Mouse (Mus musculus) hindbrain, embryonic 10.5 days (tissue): Measurements from ENCODE around the gene Pop7. TPM values are rescaled to one million over a fixed set of nuclear protein-coding genes. Genes with fewer than 3 reads are reported as not detected.
A peak's percentile ranks its signal among the peaks of the same experiment; 100 is the strongest.

ENCODE experiments used
- DNase-seq: peaks from one replicate; pipeline ENCODE4 v3.0.0-alpha.2; 2017; ENCODE audit warnings: low spot score
- H3K27ac ChIP-seq: fragments of 300-500 bp; sonication (generic); 2 replicates; pipeline ENCODE4 v1.5.1; 2016; ENCODE audit warnings: mild to moderate bottlenecking, moderate library complexity
- H3K27me3 ChIP-seq: fragments of 300-500 bp; sonication (generic); 2 replicates; pipeline ENCODE4 v1.6.1; 2016; ENCODE audit warnings: mild to moderate bottlenecking; ENCODE audit not compliant: poor library complexity, insufficient read depth, severe bottlenecking
- H3K36me3 ChIP-seq: fragments of 300-500 bp; sonication (generic); 2 replicates; pipeline ENCODE4 v1.6.1; 2016; ENCODE audit warnings: mild to moderate bottlenecking, moderate library complexity
- H3K4me1 ChIP-seq: fragments of 300-500 bp; sonication (generic); replicated peaks from 2 replicates; pipeline ENCODE4 v1.6.1; 2016; ENCODE audit warnings: mild to moderate bottlenecking
- H3K4me3 ChIP-seq: fragments of 300-500 bp; sonication (generic); 2 replicates; pipeline ENCODE4 v1.5.1; 2016; ENCODE audit warnings: mild to moderate bottlenecking, moderate library complexity
- H3K9me3 ChIP-seq: fragments of 300-500 bp; sonication (generic); 2 replicates; pipeline ENCODE4 v1.6.1; 2016; ENCODE audit warnings: mild to moderate bottlenecking, moderate library complexity
- WGBS: fragments of 180-500 bp; shearing (Covaris S2); methylation state at CpG from one replicate; pipeline ENCODE4 v1.1.7; 2016; 5-methylcytosine and 5-hydroxymethylcytosine counted together
- polyA plus RNA-seq: library from polyadenylated mRNA; unstranded; fragments of >200 nt; fragmentation: Nextera tagmentation; extraction: Ambion mirVana; gene quantifications from 2 replicates; pipeline ENCODE4 v1.2.1, GENCODE M21; 2016

Pop7 gene
- polyA plus RNA-seq, 1 experiment from 2014 or later, result 70.9 TPM

DNA sequence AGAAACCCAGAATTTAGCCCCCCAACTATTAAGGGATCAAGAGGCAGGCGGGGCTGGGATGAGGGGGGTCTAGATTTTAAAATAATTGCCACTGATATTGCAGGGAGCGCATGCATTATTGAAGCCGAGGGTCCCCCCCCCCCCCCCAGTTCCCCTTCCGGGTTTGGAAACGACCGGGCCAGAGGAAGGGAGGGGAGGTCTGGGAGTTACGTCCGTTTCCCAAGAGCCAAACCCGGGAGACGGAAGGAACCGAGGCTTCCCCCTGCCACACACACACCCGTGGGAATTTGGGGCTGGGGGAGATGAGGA is 30.4 kb upstream of the Pop7 start:
- Histone ChIP-seq H3K36me3 (peaks cover 28% of the 10 kb centered on the region), H3K4me1 (peaks cover 49% of the 10 kb centered on the region), H3K4me3 (peak overlapping the region; percentile 82), H3K27ac (peak overlapping the region; percentile 95), H3K27me3 (no peaks in the 10 kb centered on the region), H3K9me3 (no peaks in the 10 kb centered on the region)
- 0% methylated on average over 12 of the region's 12 CpGs for WGBS
- no peak for DNase-seq

DNA sequence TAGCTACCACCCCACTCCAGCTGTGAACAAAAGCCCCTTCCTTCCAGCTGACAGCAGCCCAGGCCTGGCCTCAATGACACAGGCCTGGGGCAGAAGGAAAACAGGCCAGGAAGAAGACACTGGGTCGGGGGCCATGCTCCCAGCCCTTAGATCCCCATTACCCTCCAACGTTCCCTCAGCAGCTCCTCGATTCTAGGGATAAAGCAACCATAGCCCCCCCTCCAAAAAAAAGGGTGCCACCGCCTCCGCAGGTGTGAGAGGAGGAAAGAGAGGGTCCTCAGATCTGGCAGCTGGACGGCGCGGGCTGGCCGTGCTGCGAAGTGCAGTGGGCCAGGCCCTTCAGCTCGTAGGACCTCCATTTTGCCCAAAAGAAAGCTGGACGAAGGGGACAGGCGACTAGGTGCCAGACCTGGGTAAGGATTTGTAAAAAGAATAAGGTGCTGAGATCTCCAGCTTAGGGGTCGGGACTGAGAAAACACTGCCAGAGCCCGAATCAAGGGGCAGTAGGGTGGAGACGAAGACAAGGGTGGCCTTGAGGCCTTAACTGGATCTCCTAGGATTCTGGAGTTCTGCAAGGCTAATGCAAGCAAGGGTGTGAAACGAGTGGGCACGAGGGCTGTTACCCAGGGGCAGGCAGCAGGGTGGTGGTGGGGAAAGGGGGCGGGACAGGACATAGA is 30.0 kb upstream of the Pop7 start:
- peak overlapping the region; percentile 95 for H3K27ac ChIP-seq
- peak; percentile 57 for DNase-seq
- peak overlapping the region; percentile 82 for H3K4me3 ChIP-seq
- H3K4me1 ChIP-seq, result peaks cover 52% of the 10 kb centered on the region
- 1% methylated on average over 19 of the region's 19 CpGs for WGBS
- H3K36me3 ChIP-seq, result peaks cover 33% of the 10 kb centered on the region
- H3K27me3 ChIP-seq, result no peaks in the 10 kb centered on the region
- H3K9me3 ChIP-seq, result no peaks in the 10 kb centered on the region

GRCm38 (mm10) chr5:137531414-137532130 is 29.3 kb upstream of the Pop7 start:
- DNase-seq, result peak; percentile 90
- H3K27ac ChIP-seq, result peak overlapping the region; percentile 95
- under 1% methylated on average over 51 of the region's 51 CpGs for WGBS
- no peaks in the 10 kb centered on the region for H3K9me3 ChIP-seq
- H3K36me3 ChIP-seq, result peaks cover 40% of the 10 kb centered on the region
- H3K4me1 ChIP-seq, result peaks cover 59% of the 10 kb centered on the region
- peak overlapping the region; percentile 82 for H3K4me3 ChIP-seq
- no peaks in the 10 kb centered on the region for H3K27me3 ChIP-seq

GRCm38 (mm10) chr5:137530588-137531413 is 28.5 kb upstream of the Pop7 start:
- peak overlapping the region; percentile 82 for H3K4me3 ChIP-seq
- no peaks in the 10 kb centered on the region for H3K9me3 ChIP-seq
- peaks cover 47% of the 10 kb centered on the region for H3K36me3 ChIP-seq
- H3K27ac ChIP-seq, result peak overlapping the region; percentile 95
- peaks cover 66% of the 10 kb centered on the region for H3K4me1 ChIP-seq
- WGBS, result under 1% methylated on average over 46 of the region's 46 CpGs
- no peaks in the 10 kb centered on the region for H3K27me3 ChIP-seq
- DNase-seq, result peak; percentile 73

DNA sequence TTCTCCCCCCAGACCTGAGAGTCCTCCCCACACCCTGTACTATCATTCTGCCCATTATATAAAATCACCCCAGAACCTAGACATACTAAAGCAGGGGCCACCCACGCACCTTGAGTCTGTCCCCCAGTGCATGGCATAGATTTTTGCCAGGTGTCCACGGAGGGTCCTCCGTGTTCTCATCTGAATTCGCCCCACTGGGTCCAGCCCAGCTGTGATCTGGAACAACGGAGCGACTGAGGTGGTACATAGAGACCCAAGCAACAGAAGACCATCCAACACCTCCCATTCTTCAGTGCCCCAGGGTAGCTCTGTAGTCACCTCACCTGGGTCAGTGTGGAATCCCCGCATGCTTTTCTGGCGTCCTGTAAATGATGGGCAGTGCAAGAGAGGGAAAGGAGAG is 27.8 kb upstream of the Pop7 start:
- 80% methylated on average over 8 of the region's 8 CpGs for WGBS
- peak overlapping the region; percentile 95 for H3K27ac ChIP-seq
- peaks cover 73% of the 10 kb centered on the region for H3K4me1 ChIP-seq
- DNase-seq, result no peak
- no peaks in the 10 kb centered on the region for H3K27me3 ChIP-seq
- peaks cover 54% of the 10 kb centered on the region for H3K36me3 ChIP-seq
- no peaks in the 10 kb centered on the region for H3K9me3 ChIP-seq
- H3K4me3 ChIP-seq, result peak overlapping the region; percentile 82

DNA sequence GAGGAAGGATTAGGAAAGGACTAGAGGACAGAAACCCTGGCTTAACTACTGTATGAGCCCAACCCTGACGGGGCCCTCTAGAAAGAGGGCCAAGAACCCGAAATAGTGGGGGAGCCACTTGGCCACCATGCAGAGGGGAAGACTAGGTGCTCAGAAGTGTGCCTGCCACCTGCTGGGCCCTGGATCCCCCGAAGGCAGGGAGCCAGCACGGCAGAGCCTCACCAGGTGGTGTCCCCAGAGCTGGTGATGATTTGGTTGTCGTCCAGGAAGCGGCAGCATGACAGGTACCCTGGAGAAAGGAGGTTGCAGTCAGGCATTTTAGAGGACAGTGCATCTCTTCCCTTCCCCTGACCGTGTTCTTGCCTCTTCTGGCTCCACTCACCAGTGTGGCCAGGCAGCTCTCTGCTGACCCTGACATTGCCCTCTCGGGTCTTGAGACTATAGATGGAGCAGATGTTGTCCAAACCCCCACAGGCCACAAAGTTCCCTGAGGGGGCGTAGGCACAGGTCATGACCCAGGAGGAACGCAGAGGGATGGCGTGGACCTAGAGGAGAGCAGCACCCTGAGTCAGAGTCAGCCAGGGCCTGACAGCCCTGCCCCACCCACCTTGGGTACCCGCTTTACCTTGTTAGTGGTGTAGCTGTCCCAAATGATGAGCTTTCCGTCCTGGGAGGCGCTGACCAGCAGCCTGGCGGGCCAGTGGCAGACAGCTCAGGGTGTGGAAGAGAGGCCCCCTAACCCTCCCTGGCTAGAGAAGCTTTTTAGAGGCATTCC is 27.1 kb upstream of the Pop7 start:
- peaks cover 61% of the 10 kb centered on the region for H3K36me3 ChIP-seq
- no peaks in the 10 kb centered on the region for H3K9me3 ChIP-seq
- H3K27me3 ChIP-seq, result no peaks in the 10 kb centered on the region
- WGBS, result 73% methylated on average over 15 of the region's 15 CpGs
- peak overlapping the region; percentile 95 for H3K27ac ChIP-seq
- no peak for DNase-seq
- H3K4me1 ChIP-seq, result peaks cover 74% of the 10 kb centered on the region
- H3K4me3 ChIP-seq, result peak overlapping the region; percentile 82

- no peaks in the 10 kb centered on the region for H3K9me3 ChIP-seq
- H3K27me3 ChIP-seq, result no peaks in the 10 kb centered on the region
- H3K27ac ChIP-seq, result peak overlapping the region; percentile 4; the same call in 1 of the 2 replicates
- H3K36me3 ChIP-seq, result peaks cover 71% of the 10 kb centered on the region
- DNase-seq, result no peak
- peaks cover 69% of the 10 kb centered on the region for H3K4me1 ChIP-seq
- H3K4me3 ChIP-seq, result no peak overlapping the region
- 89% methylated on average over 22 of the region's 22 CpGs for WGBS
Observed at GRCm38 (mm10) chr5:137528247-137528968, 26.1 kb upstream of the Pop7 start.

- DNase-seq, result no peak
- 58% methylated on average over 1 of the region's 1 CpGs for WGBS
- Histone ChIP-seq H3K27ac (peak overlapping the region; percentile 66), H3K27me3 (no peaks in the 10 kb centered on the region), H3K4me3 (peak overlapping the region; percentile 4; the same call in 1 of the 2 replicates), H3K36me3 (peaks cover 81% of the 10 kb centered on the region), H3K9me3 (no peaks in the 10 kb centered on the region), H3K4me1 (peaks cover 71% of the 10 kb centered on the region)
Observed at GRCm38 (mm10) chr5:137527413-137527812, 25.1 kb upstream of the Pop7 start.

DNA sequence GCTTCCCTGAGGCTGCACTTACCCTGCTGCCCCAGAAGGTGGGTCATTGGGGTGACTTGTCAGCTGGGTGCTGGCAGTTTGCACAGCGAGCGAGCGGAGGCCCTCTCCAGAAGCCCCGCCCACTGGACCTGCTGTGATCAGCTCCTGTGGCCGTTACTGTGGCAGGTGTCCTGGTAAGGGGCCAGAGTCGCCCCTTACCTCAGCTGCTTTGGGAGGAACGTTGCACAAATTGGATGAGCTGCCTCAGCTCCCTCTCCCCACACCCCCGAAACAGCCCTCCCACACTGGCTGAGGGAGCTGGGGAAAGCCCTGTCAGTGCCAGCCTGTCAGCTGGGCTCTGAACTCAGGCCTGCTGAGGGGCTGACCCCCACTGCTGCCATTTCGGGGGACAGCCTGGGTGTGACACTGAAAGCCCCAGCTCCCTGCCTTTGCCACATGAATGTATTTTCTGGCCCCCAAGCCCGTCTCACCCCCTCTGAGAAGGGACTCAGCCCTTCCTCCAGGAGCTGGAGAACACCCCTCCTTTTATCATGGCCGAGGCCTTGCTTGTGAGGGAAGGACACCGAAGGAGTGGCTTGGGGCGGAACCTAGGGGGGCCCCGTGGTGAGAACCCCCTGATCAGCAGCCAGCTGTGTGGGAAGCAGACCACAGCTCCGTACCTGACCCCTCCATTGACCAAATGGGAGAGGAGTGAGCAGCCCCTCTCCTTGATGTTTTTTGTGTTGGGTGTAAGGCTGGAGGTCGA is 24.0 kb upstream of the Pop7 start:
- Histone ChIP-seq H3K4me1 (peaks cover 65% of the 10 kb centered on the region), H3K9me3 (no peaks in the 10 kb centered on the region), H3K36me3 (peaks cover 91% of the 10 kb centered on the region), H3K27ac (peak overlapping the region; percentile 70), H3K4me3 (0 out of 2 replicates have a peak overlapping the region, but pooled peaks have one; percentile 16), H3K27me3 (no peaks in the 10 kb centered on the region)
- WGBS, result 47% methylated on average over 16 of the region's 16 CpGs
- DNase-seq, result no peak

GRCm38 (mm10) chr5:137525511-137525910 is 23.2 kb upstream of the Pop7 start:
- 78% methylated on average over 16 of the region's 16 CpGs for WGBS
- peak overlapping the region; percentile 56; the same call in 1 of the 2 replicates for H3K27ac ChIP-seq
- DNase-seq, result no peak
- no peaks in the 10 kb centered on the region for H3K27me3 ChIP-seq
- H3K36me3 ChIP-seq, result peaks cover 99% of the 10 kb centered on the region
- H3K4me1 ChIP-seq, result peaks cover 56% of the 10 kb centered on the region
- H3K9me3 ChIP-seq, result no peaks in the 10 kb centered on the region
- no peak overlapping the region for H3K4me3 ChIP-seq

DNA sequence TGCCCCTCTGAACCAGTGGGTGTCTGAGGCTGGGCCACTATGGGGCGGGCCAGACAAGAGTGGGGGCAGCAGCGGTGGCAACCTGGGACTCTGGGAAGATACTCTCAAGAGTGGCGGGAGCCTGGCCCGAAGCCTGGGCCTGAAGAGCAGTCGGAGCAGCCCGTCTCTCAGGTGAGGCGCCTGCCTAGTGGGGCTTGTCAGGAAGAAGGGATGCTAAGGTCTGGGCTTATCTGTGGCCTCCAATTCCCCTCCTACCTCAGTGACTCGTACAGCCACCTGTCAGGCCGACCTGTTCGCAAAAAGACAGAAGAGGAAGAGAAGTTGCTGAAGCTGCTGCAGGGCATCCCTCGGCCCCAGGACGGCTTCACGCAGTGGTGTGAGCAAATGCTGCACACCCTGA is 22.4 kb upstream of the Pop7 start:
- WGBS, result 90% methylated on average over 13 of the region's 13 CpGs
- Histone ChIP-seq H3K9me3 (no peaks in the 10 kb centered on the region), H3K4me3 (no peak overlapping the region), H3K4me1 (peaks cover 48% of the 10 kb centered on the region), H3K27me3 (no peaks in the 10 kb centered on the region), H3K27ac (peak overlapping the region; percentile 56; the same call in 1 of the 2 replicates), H3K36me3 (peaks cover 99% of the 10 kb centered on the region)
- DNase-seq, result no peak
